Mouse (Mus musculus): ENCODE measurements around the gene Dmrtc1b. TPM values are rescaled to one million over a fixed set of nuclear protein-coding genes. Genes with fewer than 3 reads are reported as not detected.
"Not testable (repeated sequence)": the region's sequence is repeated elsewhere in the genome, so short reads cannot be mapped to it uniquely, and the experiment has no call there.

Gene Dmrtc1b
- not detected for total RNA-seq (2022)

DNA sequence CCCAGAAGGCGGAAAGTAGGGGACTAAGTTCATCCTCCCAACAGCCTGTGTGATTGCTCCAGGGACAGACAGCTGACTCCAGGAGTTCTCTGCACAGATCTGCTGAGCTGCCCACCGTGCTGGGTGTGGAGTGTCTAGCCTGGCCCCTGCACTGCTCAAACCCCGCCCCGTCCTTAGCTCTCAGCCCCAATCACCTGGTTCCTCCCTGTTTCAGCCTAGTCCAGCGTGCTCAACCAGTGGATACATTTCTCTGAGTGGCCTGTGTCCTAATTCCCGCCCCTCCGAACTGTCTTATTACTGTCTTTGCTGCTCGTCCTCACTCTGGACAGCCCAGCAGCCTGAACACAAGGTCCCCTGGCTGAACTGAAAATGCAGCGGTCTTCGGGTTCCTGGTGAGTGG, at the start of gene Dmrtc1b, which contains the start of gene Gm9112:
Gene Dmrtc1b, plus strand, starts transcription at position 331 of the 400 bp plus-strand sequence.
Gene Gm9112, minus strand, starts transcription at position 101 of the 400 bp plus-strand sequence.
- not testable (repeated sequence) for DNase-seq (ENCODE audit: low spot score in 2 of 2)

DNA sequence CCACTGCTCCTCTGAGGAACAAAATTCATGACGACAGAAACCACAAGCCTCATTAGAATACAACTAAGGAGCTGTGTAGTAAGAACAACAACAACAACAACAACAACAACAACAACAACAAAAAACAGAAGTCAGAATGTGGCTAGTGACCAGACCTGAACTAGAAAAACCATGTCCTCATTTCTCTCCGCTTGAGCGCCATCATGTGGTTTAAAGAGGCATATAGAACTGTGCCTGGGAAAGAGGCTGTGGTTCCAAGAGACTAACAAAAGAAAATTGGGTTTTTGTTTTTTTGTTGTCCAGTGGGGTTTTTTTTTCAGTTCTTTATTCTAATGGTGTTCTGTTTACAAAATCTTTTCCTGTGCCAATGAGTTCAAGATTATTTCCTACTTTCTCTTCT, 47.0 kb upstream of the Dmrtc1b start:
- DNase-seq (ENCODE audit: low spot score in 2 of 2), result no peak

DNA sequence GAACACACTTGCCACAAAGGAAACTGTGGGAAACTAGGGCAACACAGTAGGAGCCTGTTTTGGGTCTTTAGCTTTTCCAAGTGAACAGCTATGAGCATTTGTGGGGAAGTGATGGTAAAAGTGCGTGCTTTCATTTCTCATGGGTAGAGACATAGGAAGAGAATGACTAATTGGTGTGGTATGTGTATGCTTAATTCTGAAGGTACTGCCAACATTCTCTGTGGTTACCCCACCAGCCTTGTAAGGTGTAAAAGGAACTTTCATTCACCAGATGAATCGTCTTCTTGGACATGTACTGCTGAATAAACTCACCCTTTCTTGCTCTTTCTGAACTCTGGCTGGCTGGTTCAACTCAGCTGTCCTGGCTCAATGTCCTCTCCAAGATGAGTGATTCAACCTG, 41.0 kb upstream of the Dmrtc1b start:
- DNase-seq (ENCODE audit: low spot score in 2 of 2), result no peak

DNA sequence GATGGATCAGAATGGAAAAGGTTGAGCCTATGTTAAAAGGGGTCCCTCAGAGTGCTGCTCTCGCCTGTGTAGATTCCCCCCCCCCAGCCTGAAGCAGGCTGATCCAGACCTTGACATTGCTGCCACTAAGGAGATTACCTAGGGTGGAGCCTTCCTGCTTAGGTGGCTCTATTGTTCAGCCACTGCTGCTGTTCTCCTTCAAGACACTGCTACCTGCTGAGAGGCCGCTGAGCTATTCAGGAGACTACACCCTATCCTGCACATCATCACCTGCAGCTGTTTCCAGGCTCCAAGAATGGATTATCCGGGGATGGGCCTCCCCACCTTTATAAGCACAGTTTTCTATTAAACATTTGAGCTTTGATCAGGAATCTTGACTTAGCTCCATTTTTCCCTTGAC, 23.0 kb upstream of the Dmrtc1b start:
- not testable (repeated sequence) for DNase-seq (ENCODE audit: low spot score in 2 of 2)

DNA sequence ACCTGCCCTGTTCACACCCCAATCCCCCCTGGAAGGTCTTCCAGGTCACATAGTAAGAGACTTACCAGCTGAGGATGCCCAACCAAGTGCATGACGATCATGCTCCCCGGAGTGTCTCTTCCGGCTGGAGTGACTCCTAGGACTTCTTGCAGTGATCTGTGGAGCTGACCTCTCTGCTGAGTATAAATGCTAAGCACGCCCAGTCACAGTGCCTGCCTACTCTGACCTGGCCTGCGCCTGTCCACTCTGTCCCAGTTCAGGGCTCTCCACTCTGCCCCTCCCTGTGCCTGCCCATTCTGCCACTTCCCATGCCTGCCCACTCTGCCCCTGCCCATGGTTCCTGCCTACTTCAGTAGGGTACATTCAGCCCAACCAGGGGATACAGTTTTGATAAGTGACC, 20.8 kb upstream of the Dmrtc1b start, which contains the start of gene Gm3880:
Gene Gm3880, minus strand, starts transcription at position 101 of the 400 bp plus-strand sequence.
- DNase-seq (ENCODE audit: low spot score in 2 of 2), result not testable (repeated sequence)

GRCm38 (mm10) chrX:102689252-102689651, 18.4 kb upstream of the Dmrtc1b start:
- DNase-seq (ENCODE audit: low spot score in 2 of 2), result peak in 1 of 2 experiments; percentile 2

- DNase-seq (ENCODE audit: low spot score in 2 of 2), result not testable (repeated sequence)
These were observed 7.0 kb upstream of the Dmrtc1b start for GRCm38 (mm10) chrX:102700636-102701035.

- not testable (repeated sequence) for DNase-seq (ENCODE audit: low spot score in 2 of 2)
These were observed 16.6 kb downstream of the Dmrtc1b start for GRCm38 (mm10) chrX:102724226-102724625.

Other genes starting within 250 kb of the Dmrtc1b start
- 10 to 100 TPM; 14.0 to 17.1 (median 15.5) TPM for gene Hdac8, start 202.5 kb upstream of the Dmrtc1b start, total RNA-seq (2022)
- 10 to 100 TPM; 16.6 to 21.2 (median 17.7) TPM for gene Phka1, start 63.6 kb upstream of the Dmrtc1b start, total RNA-seq (2022)
- not detected for gene Gm3880, start 20.9 kb upstream of the Dmrtc1b start, total RNA-seq (2022)
- gene Gm9112, start 230 bp upstream of the Dmrtc1b start, total RNA-seq (2022), result not detected
- not detected for gene Dmrtc1c1, start 95.1 kb downstream of the Dmrtc1b start, total RNA-seq (2022)
- gene Dmrtc1c2, start 146.8 kb downstream of the Dmrtc1b start, total RNA-seq (2022), result not detected
- gene 1700031F05Rik, start 160.1 kb downstream of the Dmrtc1b start, total RNA-seq (2022), result not detected
- 10 to 100 TPM in 1 of 4 experiments, 1 to 10 TPM in 3; 7.8 to 10.1 (median 9.0) TPM for gene Dmrtc1a, start 200.8 kb downstream of the Dmrtc1b start, total RNA-seq (2022)
- not detected for gene 1700011M02Rik, start 201.0 kb downstream of the Dmrtc1b start, total RNA-seq (2022)
- gene 1700018G05Rik, start 220.5 kb downstream of the Dmrtc1b start, total RNA-seq (2022), result not detected

Measured in left cerebral cortex, adult 8-10 months (tissue).